Mouse (Mus musculus): ENCODE measurements at regions not wholly inside any gene's neighbourhood (a gene's known extent, or its start where the extent isn't known, plus 50 kb on each side); places are given as distances from the start of the nearest gene placed in this dataset.

- no peak for TF ChIP-seq CTCF (IDR thresholded peaks at IDR 0.05; ENCODE audit: low read depth, low read length)
- TF ChIP-seq EP300 (IDR thresholded peaks at IDR 0.05; ENCODE audit: insufficient read depth, low read depth, low read length): no peak
- no peak for TF ChIP-seq POLR2A (IDR thresholded peaks at IDR 0.05; ENCODE audit: insufficient read depth, low read length)
These were observed 625.5 kb upstream of the Pou3f3 start for GRCm38 (mm10) chr1:42070064-42070463.

All from ES-Bruce4 (cell line).